Mouse (Mus musculus) liver, embryonic 14.5 days (tissue): ENCODE results near the gene Krtap28-13.

Source experiments
- CTCF ChIP-seq: IDR thresholded peaks from 2 replicates; pipeline ENCODE4 v1.5.1; 2016; ENCODE audit warnings: antibody characterized with exemption, low read depth, control low read depth
- EP300 ChIP-seq: IDR thresholded peaks from 2 replicates; pipeline ENCODE4 v1.6.1; 2016; ENCODE audit warnings: antibody characterized with exemption, low read depth

DNA sequence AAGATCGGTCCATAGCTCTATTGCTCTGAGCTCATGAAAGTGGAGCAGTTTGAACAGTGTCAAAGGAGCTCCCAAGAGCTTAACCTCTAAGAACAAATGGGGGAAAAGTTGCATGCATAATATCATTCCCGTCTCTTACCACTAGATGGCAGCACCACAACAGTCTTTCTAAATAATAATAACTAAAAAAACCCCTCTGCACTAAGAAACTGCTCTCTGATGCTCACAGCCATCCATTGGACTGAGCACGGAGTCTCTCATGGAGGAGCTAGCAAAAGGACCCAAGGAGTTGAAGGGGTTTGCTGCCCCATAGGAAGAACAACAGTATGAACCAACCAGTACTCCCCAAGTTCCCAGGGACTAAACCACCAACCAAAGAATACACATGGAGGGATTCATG lies 4.1 kb downstream of the Krtap28-13 start:
- TF ChIP-seq CTCF = peak; percentile 57
- no peak for TF ChIP-seq EP300
